Mouse (Mus musculus) B cell, adult 67 days (primary cell): ENCODE measurements around the gene Fbxl19. TPM values are rescaled to one million over a fixed set of nuclear protein-coding genes. Genes with fewer than 3 reads are reported as not detected.

Experiments
- total RNA-seq, 2 experiments: library from RNA; stranded (reverse); gene quantifications; 4 replicates each; pipeline ENCODE4 v1.2.4; 2023

Gene Fbxl19
- total RNA-seq: 10 to 100 TPM; 14.3 to 15.7 TPM

DNA sequence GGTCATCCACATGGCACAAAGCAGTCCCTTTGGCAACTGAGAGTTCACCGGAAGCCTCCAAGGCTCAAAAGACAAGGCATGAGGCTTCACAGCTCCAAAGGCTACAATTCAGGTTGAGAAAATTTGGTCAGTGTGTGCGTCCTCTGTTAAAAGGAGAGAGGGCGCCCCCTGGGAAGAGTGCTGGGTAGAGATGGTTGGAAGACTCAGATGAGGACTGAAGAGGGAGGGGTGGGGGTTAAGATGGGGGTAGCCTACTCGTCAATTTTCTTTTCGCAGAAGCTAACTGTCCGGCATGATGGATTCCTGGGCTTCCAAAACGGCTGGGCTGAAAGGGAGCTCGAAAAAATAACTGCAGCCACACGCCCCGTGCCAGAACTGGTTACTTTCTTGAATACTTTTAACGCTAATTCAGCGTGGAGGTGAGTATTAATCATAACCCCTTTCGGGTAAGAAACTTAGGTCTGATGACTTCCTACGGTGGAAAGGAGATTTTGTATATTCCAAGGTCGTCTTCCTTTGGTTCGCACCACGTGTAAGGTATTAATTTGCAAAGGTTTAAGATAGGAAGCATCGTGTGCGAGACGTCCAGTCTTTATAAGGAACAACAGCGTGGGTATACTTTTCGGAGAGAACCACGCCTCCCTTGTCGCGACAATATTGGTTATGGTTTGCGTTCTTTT is at the start of gene Fbxl19:
Fbxl19 (plus strand) TSS at position 178 of the 680 bp plus-strand sequence.

DNA sequence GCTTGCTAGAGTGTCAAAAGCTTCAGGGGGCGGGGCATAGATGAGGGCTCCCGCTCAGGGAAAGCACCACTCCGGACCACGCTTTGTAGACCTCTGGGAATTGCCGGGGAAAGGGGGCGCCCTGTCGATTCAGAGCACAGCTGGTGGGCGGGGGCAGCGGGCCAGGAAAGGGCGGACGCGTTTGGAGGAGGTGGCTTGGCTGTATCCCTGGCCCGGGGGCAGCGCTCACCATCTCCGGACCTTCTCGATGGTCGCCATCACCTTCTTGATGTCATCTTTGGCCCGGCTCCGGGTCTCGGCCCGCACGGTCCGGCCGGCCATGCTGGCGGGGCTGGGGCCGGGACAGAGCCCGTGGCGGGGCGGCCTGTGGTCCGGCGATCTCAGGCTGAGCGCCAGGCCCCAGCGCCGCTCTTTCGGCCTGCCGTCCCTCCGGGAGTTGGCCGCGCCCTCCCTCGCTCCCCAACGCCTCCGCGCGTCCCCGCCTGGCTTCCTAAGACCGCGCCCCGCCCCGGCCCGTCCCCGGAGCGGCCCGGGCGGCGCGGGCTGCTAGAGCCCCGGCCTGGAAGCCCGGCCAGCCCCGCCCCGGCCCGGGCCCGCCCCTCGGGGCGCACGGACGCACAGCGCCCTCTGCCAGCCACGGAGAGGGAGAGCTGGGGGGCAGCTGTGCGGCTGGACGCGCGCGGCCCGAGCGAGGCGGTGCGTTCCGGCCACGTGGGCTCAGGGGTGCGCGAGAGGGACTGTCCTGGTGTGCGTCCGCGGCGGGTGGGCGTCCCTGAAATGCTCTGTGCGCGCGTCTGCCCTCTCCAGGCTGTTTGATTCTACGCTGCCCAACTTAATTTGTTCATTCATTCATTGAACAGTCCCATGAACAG is 35.9 kb upstream of the Fbxl19 start, which contains the start of gene Bcl7c:
Bcl7c (minus strand) TSS at position 727 of the 872 bp plus-strand sequence.

DNA sequence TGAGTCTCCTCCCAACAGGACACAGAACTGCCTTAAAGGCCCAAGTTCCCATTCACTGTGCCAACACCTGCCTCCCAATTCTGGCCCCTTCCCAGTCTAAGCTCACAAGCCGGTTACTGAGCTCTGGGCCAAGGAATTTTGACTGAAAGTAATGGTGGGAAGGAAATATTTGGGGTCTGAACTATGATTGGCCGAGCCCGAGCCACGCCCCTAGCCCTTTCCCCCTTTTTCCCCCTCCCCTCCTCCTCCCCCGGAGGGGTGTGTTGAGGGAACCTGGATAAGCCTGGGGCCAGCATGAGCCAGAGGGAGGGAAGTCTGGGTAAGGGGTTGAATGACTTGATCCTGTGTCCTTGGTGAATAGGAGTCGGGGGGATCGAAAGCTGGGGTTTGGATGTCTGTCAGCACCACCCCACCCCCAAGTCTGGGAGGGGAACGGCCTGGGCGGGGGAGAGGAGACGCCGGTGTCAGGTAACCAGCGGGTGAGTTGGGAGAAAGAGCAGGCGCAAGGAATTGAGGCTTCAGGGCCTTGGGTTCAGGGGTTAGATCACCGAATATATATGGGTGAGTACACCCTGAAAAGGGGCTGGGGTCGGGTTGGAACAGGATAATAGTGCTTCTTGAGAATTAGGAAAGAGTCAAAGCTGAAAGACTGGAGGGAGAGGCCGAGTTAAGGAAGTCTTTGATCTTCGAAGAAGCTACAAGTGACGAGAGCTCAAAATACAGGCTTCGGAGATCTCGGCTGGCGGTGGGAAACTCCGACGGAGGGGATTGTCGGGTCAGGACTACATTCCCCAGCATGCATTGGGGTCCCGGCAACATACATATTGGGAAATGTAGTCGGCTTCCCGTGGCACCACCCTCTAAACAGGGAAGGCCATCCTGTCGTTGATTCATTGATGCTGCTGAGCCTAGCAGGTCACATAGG is 31.6 kb upstream of the Fbxl19 start, which contains the start of gene Ctf1:
Ctf1 (plus strand) TSS at position 276 of the 925 bp plus-strand sequence.

DNA sequence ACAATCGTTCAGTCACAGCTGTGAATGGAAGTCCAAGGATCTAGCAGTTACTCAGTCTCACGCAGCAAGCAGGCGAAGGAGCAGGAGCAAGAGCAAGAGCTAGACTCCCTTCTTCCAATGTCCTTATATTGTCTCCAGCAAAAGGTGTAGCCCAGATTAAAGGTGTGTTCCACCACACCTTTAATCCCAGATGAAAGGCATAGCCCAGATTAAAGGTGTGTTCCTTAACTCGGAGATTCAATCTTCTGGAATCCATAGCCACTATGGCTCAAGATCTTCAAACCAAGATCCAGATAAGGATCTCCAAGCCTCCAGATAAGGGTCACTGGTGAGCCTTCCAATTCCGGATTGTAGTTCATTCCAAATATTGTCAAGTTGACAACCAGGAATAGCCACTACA is 12.3 kb upstream of the Fbxl19 start, which contains the start of gene Ctf2:
Ctf2 (minus strand) TSS at position 101 of the 400 bp plus-strand sequence.

DNA sequence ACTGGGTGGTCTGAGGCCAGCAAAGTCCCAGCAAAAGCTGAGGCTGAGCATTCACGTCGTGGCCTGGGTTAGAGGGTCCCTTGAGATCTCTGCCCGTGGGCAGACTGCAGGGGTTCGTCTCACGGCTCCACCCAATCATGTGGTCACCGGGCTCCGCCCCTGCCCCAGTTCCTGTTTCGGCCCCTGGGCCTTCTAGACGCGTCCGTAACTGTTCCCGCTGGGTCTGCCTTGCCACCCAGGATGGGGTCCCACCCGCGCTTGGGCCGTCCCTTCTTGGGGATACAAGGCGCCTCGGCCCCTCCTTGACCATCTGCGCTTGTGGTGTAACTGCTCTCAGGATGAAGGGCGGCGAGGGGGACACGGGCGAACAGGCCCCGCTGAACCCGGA is 25.3 kb downstream of the Fbxl19 start, which contains the start of gene Orai3:
Orai3 (plus strand) TSS at position 165 of the 388 bp plus-strand sequence.

DNA sequence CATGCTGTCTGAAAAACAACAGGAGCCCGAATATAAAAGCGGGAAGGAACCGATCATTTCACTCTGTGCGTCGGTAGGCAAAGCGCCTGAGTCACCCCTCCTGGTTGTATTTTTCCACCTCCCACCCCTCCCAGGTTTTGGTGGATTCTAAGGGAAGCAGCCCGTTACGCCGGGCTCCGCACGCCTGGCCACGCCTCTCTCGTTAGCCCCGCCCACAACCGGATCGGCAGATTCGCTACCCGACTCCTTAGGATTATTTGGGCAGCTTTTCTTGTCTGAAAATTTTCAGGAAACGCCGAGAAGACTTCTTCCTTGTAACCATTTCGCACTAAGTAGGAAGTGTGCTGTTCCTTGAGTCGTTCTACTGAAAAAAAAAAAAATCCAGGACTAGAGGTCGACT is 32.1 kb downstream of the Fbxl19 start, which contains the start of gene Setd1a:
Setd1a (plus strand) TSS at position 245 of the 400 bp plus-strand sequence.

DNA sequence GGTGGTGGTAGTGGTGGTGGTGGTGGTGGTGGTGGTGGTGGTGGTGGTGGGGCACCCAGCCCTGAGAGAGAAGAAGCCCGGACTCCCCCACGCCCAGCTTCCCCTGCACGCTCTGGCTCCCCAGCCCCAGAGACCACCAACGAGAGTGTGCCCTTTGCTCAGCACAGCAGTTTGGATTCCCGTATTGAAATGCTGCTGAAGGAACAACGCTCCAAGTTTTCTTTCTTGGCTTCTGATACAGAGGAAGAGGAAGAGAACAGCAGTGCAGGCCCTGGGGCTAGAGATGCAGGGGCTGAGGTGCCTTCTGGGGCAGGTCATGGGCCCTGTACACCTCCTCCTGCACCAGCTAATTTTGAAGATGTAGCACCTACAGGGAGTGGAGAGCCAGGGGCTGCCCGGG is 41.0 kb downstream of the Fbxl19 start, which contains the start of gene Gm49388:
Gm49388 (plus strand) TSS at position 301 of the 400 bp plus-strand sequence.

DNA sequence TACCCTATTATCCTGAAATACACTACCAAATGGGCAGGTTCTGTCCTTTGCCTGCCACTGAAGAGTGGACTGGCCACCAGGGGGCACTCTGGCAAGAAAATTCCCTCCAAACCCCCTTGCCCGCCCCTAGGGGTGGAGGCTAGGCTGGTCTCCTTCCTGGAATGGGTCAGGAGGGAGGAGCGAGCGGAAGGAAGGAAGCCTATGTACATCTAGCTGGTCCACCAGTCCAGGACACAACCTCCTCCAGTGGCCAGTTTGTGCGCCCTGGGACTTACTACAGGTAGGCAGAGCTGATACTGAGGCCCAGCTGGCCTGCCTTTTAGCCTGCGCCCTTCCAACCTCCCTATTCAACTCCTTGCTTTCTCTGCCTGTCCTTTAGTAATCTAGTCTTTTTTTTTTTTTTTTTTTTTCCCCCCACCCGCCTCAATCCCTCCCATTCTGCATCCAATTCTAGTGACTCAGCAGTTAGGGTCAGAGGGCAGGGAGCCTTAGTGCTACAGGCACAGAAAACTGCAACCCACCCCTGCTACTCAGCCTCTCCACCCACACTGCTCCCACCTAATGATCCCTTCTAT is 56.2 kb downstream of the Fbxl19 start, which contains the start of gene Hsd3b7:
Hsd3b7 (plus strand) TSS at position 170 of the 575 bp plus-strand sequence.

Other genes with a start within 250 kb of the Fbxl19 start
- 100 to 1,000 TPM; 208 to 213 TPM for gene Srcap, start 232.6 kb upstream of the Fbxl19 start, total RNA-seq
- gene Gm42715, start 225.0 kb upstream of the Fbxl19 start, total RNA-seq: 10 to 100 TPM; 44.1 to 48.8 TPM
- gene Tmem265, start 183.2 kb upstream of the Fbxl19 start, total RNA-seq: 1 to 10 TPM in 1 of 2 experiments, not detected in 1; 6.6 TPM
- gene Phkg2, start 171.2 kb upstream of the Fbxl19 start, total RNA-seq: 100 to 1,000 TPM; 143 to 159 TPM
- 1 to 10 TPM; 1.0 to 1.3 TPM for gene Ccdc189, start 155.9 kb upstream of the Fbxl19 start, total RNA-seq
- 100 to 1,000 TPM; 152 to 153 TPM for gene Rnf40, start 155.8 kb upstream of the Fbxl19 start, total RNA-seq
- 1 to 10 TPM; 4.0 to 5.6 TPM for gene Zfp629, start 128.7 kb upstream of the Fbxl19 start, total RNA-seq
- gene Bcl7c, start 35.6 kb upstream of the Fbxl19 start, total RNA-seq: 10 to 100 TPM; 57.9 to 70.7 TPM
- not detected for gene Ctf1, start 31.8 kb upstream of the Fbxl19 start, total RNA-seq
- gene Ctf2, start 12.4 kb upstream of the Fbxl19 start, total RNA-seq: not detected
- gene Orai3, start 25.3 kb downstream of the Fbxl19 start, total RNA-seq: 10 to 100 TPM; 38.3 to 40.4 TPM
- 10 to 100 TPM; 71.9 to 94.6 TPM for gene Setd1a, start 32.1 kb downstream of the Fbxl19 start, total RNA-seq
- gene Gm49388, start 41.1 kb downstream of the Fbxl19 start, total RNA-seq: under 1 TPM in 1 of 2 experiments, not detected in 1; 0.53 TPM
- 1 to 10 TPM; 4.1 to 6.1 TPM for gene Hsd3b7, start 56.1 kb downstream of the Fbxl19 start, total RNA-seq
- gene Stx4a, start 79.8 kb downstream of the Fbxl19 start, total RNA-seq: 100 to 1,000 TPM; 143 to 167 TPM
- not detected for gene Stx1b, start 80.0 kb downstream of the Fbxl19 start, total RNA-seq
- gene Zfp646, start 131.7 kb downstream of the Fbxl19 start, total RNA-seq: 100 to 1,000 TPM; 104 to 108 TPM
- 10 to 100 TPM; 15.3 to 20.7 TPM for gene Zfp668, start 132.3 kb downstream of the Fbxl19 start, total RNA-seq
- gene Prss53, start 146.4 kb downstream of the Fbxl19 start, total RNA-seq: under 1 TPM in 1 of 2 experiments, not detected in 1; 0.49 TPM
- gene Gm21974, start 150.9 kb downstream of the Fbxl19 start, total RNA-seq: under 1 TPM in 1 of 2 experiments, not detected in 1; 0.83 TPM
- 10 to 100 TPM; 13.7 to 19.4 TPM for gene Vkorc1, start 151.1 kb downstream of the Fbxl19 start, total RNA-seq
- gene Bckdk, start 159.5 kb downstream of the Fbxl19 start, total RNA-seq: 10 to 100 TPM; 29.3 to 35.7 TPM
- gene Kat8, start 168.0 kb downstream of the Fbxl19 start, total RNA-seq: 10 to 100 TPM; 51.0 to 58.3 TPM
- gene Prss8, start 185.6 kb downstream of the Fbxl19 start, total RNA-seq: not detected
- 1 to 10 TPM; 1.7 to 3.1 TPM for gene Prss36, start 202.2 kb downstream of the Fbxl19 start, total RNA-seq
- 100 to 1,000 TPM; 721 to 839 TPM for gene Fus, start 222.9 kb downstream of the Fbxl19 start, total RNA-seq
- gene Pycard, start 249.3 kb downstream of the Fbxl19 start, total RNA-seq: 10 to 100 TPM; 21.7 to 25.7 TPM